Mouse (Mus musculus) liver, embryonic 14.5 days (tissue): ENCODE measurements around the gene Thnsl1.

ENCODE experiments used
- CTCF ChIP-seq: IDR thresholded peaks from 2 replicates; pipeline ENCODE4 v1.5.1; 2016; ENCODE audit warnings: antibody characterized with exemption, low read depth, control low read depth
- EP300 ChIP-seq: IDR thresholded peaks from 2 replicates; pipeline ENCODE4 v1.6.1; 2016; ENCODE audit warnings: antibody characterized with exemption, low read depth

GRCm38 (mm10) chr2:21188610-21189009, 16.9 kb upstream of the Thnsl1 start:
- TF ChIP-seq CTCF (no peak), EP300 (no peak)
